Mouse (Mus musculus): Measurements from ENCODE around the gene Pde4d. TPM values are rescaled to one million over a fixed set of nuclear protein-coding genes. Genes with fewer than 3 reads are reported as not detected.
A peak's percentile ranks its signal among the peaks of the same experiment; 100 is the strongest.

The Pde4d gene
- polyA plus RNA-seq, 1 experiment: not detected

DNA sequence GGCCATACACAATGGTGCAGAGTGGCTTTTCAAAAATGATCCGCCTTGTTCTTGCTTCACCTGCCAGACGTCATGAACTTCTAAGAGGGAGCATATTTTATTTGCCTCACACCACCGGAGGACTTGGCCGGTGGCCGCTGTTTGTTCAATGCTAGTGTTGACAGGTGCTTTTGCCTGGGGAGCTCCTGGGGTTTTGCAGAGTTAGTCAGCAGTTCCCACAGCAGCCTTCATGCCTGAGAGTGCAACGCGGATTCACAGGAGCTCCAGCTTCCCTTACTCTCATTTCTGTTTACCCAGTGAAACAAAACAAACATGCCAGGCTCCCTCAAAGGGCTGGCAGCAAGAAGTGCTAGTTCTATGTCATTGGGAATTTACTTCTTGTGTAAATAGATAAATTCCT, 1031.7 kb downstream of the Pde4d start:
- peaks cover 8% of the 10 kb centered on the region for H3K4me1 ChIP-seq (ENCODE audit: control insufficient read depth, insufficient read depth, low read length)
- H3K4me3 ChIP-seq (ENCODE audit: insufficient read depth, low read depth, low read length): no peak overlapping the region
- 27% methylated on average over 7 of the region's 7 CpGs for WGBS
- H3K27ac ChIP-seq (ENCODE audit: insufficient read depth, low read depth, low read length): no peak overlapping the region
- TF ChIP-seq CTCF (IDR thresholded peaks at IDR 0.05; ENCODE audit: insufficient read depth, low read depth, low read length) (no peak), POLR2A (IDR thresholded peaks at IDR 0.05; ENCODE audit: insufficient read depth, low read depth, low read length) (no peak)

GRCm38 (mm10) chr13:109486166-109486565, 1036.4 kb downstream of the Pde4d start:
- Histone ChIP-seq H3K4me1 (ENCODE audit: control insufficient read depth, insufficient read depth, low read length) (peaks cover 10% of the 10 kb centered on the region), H3K27ac (ENCODE audit: insufficient read depth, low read depth, low read length) (no peak overlapping the region), H3K4me3 (ENCODE audit: insufficient read depth, low read depth, low read length) (no peak overlapping the region)
- TF ChIP-seq CTCF (IDR thresholded peaks at IDR 0.05; ENCODE audit: insufficient read depth, low read depth, low read length): no peak
- no peak for TF ChIP-seq POLR2A (IDR thresholded peaks at IDR 0.05; ENCODE audit: insufficient read depth, low read depth, low read length)
- WGBS: 72% methylated on average over 6 of the region's 6 CpGs

DNA sequence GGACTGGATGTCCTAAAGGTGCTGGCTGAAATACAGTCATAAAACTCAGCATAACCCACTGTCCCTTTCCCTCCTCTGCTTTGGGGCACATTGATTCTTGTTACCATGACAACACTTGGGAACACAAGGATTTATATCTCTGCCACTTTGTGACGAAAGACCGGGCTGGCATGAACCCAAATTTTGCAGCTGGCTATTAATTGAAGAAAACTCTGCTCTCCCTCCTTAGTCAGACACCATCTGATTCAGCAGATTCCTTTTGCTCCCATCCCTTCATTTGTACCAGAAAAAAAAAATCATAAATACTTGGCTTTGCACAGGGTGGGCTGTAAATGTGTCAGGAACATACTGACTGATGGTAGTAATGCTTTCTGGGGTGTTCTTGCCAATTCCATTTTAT, 1037.6 kb downstream of the Pde4d start:
- 21% methylated on average over 2 of the region's 2 CpGs for WGBS
- H3K4me1 ChIP-seq (ENCODE audit: control insufficient read depth, insufficient read depth, low read length): peaks cover 11% of the 10 kb centered on the region; the same call in 1 of the 2 replicates
- no peak overlapping the region for H3K4me3 ChIP-seq (ENCODE audit: insufficient read depth, low read depth, low read length)
- no peak for TF ChIP-seq POLR2A (IDR thresholded peaks at IDR 0.05; ENCODE audit: insufficient read depth, low read depth, low read length)
- no peak for TF ChIP-seq CTCF (IDR thresholded peaks at IDR 0.05; ENCODE audit: insufficient read depth, low read depth, low read length)
- H3K27ac ChIP-seq (ENCODE audit: insufficient read depth, low read depth, low read length): no peak overlapping the region

DNA sequence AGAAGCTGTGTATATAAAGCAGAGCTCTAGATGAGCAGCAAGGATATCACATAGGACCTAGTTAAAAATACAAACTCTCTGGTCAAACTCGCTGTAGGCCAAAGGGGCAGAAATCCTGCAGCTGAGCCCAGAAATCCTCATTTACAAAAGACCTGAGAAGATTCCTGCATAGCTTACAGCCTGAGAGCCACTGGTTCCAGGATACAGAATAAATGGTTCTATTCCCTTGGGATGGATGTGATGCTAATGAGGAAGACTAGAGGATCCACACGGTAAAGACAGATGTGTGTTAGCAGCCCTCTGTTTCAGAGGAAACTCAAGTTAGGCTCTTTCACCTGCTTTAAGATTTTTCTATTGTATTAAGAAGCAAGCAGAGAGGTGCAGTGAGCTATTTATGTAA, 1041.1 kb downstream of the Pde4d start:
- Histone ChIP-seq H3K4me1 (ENCODE audit: control insufficient read depth, insufficient read depth, low read length) (peaks cover 7% of the 10 kb centered on the region; the same call in 1 of the 2 replicates), H3K27ac (ENCODE audit: insufficient read depth, low read depth, low read length) (peak overlapping the region; percentile 66), H3K4me3 (ENCODE audit: insufficient read depth, low read depth, low read length) (no peak overlapping the region)
- 51% methylated on average over 2 of the region's 2 CpGs for WGBS
- TF ChIP-seq POLR2A (IDR thresholded peaks at IDR 0.05; ENCODE audit: insufficient read depth, low read depth, low read length): no peak
- TF ChIP-seq CTCF (IDR thresholded peaks at IDR 0.05; ENCODE audit: insufficient read depth, low read depth, low read length): no peak

DNA sequence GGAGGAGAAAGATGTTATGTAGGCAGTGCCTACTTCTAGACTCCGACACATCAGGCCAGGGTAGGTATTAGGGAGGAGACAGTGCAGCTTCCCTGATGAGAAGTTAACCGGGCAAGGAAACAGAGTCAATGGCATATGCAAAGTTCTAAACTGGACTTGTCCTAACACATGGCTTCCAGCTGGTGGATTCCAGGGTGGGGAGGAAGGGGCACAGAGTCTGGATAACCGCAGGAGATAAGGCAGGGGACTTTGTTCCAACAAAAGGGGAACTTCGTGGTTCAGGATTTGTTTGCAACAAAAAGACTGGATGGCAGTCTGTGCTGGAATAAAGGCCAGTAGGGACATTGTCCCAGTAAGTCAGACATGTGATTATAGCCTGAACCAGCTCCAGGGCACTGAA, 1042.1 kb downstream of the Pde4d start:
- TF ChIP-seq POLR2A (IDR thresholded peaks at IDR 0.05; ENCODE audit: insufficient read depth, low read depth, low read length) (no peak), CTCF (IDR thresholded peaks at IDR 0.05; ENCODE audit: insufficient read depth, low read depth, low read length) (no peak)
- Histone ChIP-seq H3K27ac (ENCODE audit: insufficient read depth, low read depth, low read length) (no peak overlapping the region; the same call in 1 of the 2 replicates), H3K4me3 (ENCODE audit: insufficient read depth, low read depth, low read length) (no peak overlapping the region), H3K4me1 (ENCODE audit: control insufficient read depth, insufficient read depth, low read length) (peaks cover 7% of the 10 kb centered on the region; the same call in 1 of the 2 replicates)
- 50% methylated on average over 4 of the region's 4 CpGs for WGBS

DNA sequence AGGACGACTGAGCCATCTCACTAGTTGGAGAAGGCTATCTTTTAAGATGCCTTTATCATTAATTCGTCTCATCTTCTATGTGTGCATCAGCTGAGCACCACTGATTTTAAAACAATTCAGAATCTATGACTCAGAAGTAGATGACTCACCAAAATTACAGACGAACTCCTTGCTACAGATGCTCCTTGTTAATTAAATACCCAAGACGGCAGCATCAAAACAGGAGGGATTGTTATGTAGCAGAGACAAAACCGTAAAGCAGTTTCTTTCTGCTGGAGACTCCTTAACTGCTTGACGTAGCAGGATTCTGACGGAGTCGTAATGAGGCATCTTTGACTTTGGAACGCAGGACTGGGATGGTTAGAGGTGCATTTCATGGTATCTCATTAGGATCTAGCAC, 1050.6 kb downstream of the Pde4d start:
- H3K27ac ChIP-seq (ENCODE audit: insufficient read depth, low read depth, low read length): peak overlapping the region; percentile 73
- no peaks in the 10 kb centered on the region for H3K4me1 ChIP-seq (ENCODE audit: control insufficient read depth, insufficient read depth, low read length)
- WGBS: 21% methylated on average over 9 of the region's 9 CpGs
- TF ChIP-seq CTCF (IDR thresholded peaks at IDR 0.05; ENCODE audit: insufficient read depth, low read depth, low read length): no peak
- TF ChIP-seq POLR2A (IDR thresholded peaks at IDR 0.05; ENCODE audit: insufficient read depth, low read depth, low read length): no peak
- no peak overlapping the region for H3K4me3 ChIP-seq (ENCODE audit: insufficient read depth, low read depth, low read length)

- H3K27ac ChIP-seq (ENCODE audit: insufficient read depth, low read depth, low read length): no peak overlapping the region
- no peaks in the 10 kb centered on the region for H3K4me1 ChIP-seq (ENCODE audit: control insufficient read depth, insufficient read depth, low read length)
- WGBS: 69% methylated on average over 7 of the region's 7 CpGs
- no peak overlapping the region for H3K4me3 ChIP-seq (ENCODE audit: insufficient read depth, low read depth, low read length)
- TF ChIP-seq CTCF (IDR thresholded peaks at IDR 0.05; ENCODE audit: insufficient read depth, low read depth, low read length) (no peak), POLR2A (IDR thresholded peaks at IDR 0.05; ENCODE audit: insufficient read depth, low read depth, low read length) (no peak)
These were observed 1053.0 kb downstream of the Pde4d start for GRCm38 (mm10) chr13:109502796-109503195.

DNA sequence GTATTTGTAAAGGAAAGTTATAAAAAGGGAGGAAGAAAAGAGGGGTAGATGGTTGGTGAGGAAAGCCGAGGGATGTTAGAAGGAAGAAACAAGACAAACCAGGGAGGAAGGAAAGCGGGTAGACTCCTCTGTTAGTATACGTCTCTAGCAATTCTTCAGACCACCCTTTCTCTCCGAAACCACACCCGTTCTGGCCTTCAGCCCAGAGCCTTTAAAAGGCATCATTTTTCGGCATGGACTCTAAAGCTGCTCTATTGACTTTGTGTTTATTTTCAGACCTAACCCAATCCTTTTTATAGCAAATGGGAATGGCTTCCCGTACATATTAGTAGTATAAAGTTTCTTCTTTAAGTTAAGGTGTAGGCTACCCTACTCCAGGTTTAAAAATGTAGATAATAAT, 1057.0 kb downstream of the Pde4d start:
- no peak overlapping the region for H3K27ac ChIP-seq (ENCODE audit: insufficient read depth, low read depth, low read length)
- WGBS: 55% methylated on average over 7 of the region's 7 CpGs
- no peaks in the 10 kb centered on the region for H3K4me1 ChIP-seq (ENCODE audit: control insufficient read depth, insufficient read depth, low read length)
- no peak for TF ChIP-seq POLR2A (IDR thresholded peaks at IDR 0.05; ENCODE audit: insufficient read depth, low read depth, low read length)
- no peak overlapping the region for H3K4me3 ChIP-seq (ENCODE audit: insufficient read depth, low read depth, low read length)

DNA sequence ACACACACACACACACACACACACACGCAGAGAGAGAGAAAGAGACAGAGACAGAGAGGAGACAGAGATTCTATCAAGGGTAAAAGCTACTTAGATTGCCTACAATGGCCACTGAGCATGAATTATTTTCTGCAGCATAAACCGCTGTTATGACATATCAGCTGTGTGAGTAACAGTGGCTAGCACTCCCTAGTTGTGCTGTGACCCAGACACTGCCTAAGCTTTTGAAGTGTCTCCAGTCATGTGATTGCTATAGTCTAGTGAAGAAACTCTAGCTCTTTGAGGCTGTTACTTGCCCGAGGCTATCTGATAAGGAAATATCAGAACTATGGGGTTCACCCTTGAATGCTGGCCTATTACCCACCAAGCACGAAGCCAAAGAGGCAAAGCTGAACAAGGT, 1058.7 kb downstream of the Pde4d start:
- 92% methylated on average over 4 of the region's 4 CpGs for WGBS
- TF ChIP-seq POLR2A (IDR thresholded peaks at IDR 0.05; ENCODE audit: insufficient read depth, low read depth, low read length) (no peak), CTCF (IDR thresholded peaks at IDR 0.05; ENCODE audit: insufficient read depth, low read depth, low read length) (no peak)
- no peak overlapping the region for H3K4me3 ChIP-seq (ENCODE audit: insufficient read depth, low read depth, low read length)
- H3K4me1 ChIP-seq (ENCODE audit: control insufficient read depth, insufficient read depth, low read length): no peaks in the 10 kb centered on the region
- H3K27ac ChIP-seq (ENCODE audit: insufficient read depth, low read depth, low read length): no peak overlapping the region

GRCm38 (mm10) chr13:109518194-109518593, 1068.4 kb downstream of the Pde4d start:
- TF ChIP-seq CTCF (IDR thresholded peaks at IDR 0.05; ENCODE audit: insufficient read depth, low read depth, low read length): no peak
- no peak for TF ChIP-seq POLR2A (IDR thresholded peaks at IDR 0.05; ENCODE audit: insufficient read depth, low read depth, low read length)
- H3K27ac ChIP-seq (ENCODE audit: insufficient read depth, low read depth, low read length): no peak overlapping the region
- no peaks in the 10 kb centered on the region for H3K4me1 ChIP-seq (ENCODE audit: control insufficient read depth, insufficient read depth, low read length)
- H3K4me3 ChIP-seq (ENCODE audit: insufficient read depth, low read depth, low read length): no peak overlapping the region
- 88% methylated on average over 1 of the region's 1 CpGs for WGBS
